Mouse (Mus musculus) CH12.LX (cell line): ENCODE measurements around the gene Pigg. TPM values are rescaled to one million over a fixed set of nuclear protein-coding genes. Genes with fewer than 3 reads are reported as not detected.

Experiments
- DNase-seq: peaks from one replicate; pipeline ENCODE4 v3.0.0-alpha.2; 2013; ENCODE audit errors: extremely low read depth
- H3K27ac ChIP-seq: 2 replicates; pipeline ENCODE4 v1.5.1; 2012; ENCODE audit warnings: low read depth, mild to moderate bottlenecking, control low read depth, moderate library complexity; ENCODE audit not compliant: insufficient read depth
- H3K27me3 ChIP-seq: replicated peaks from 2 replicates; pipeline ENCODE3; 2012; ENCODE audit warnings: inconsistent platforms
- H3K36me3 ChIP-seq, 2 experiments: replicated peaks in 1 of 2; 2 replicates each; pipeline versions ENCODE3 to v1.6.1; 2012; ENCODE audit warnings: inconsistent platforms in 1 of 2, low read length in 1 of 2, mild to moderate bottlenecking in 1 of 2, mixed read lengths in 1 of 2, moderate library complexity in 1 of 2; ENCODE audit not compliant: control insufficient read depth in 1 of 2, insufficient read depth in 1 of 2
- H3K4me1 ChIP-seq, 2 experiments: 2 replicates each; pipeline ENCODE4 v1.6.1; 2012; ENCODE audit warnings: inconsistent platforms in 1 of 2, moderate library complexity in 1 of 2; ENCODE audit not compliant: insufficient read depth in 2 of 2, control insufficient read depth in 1 of 2
- H3K4me2 ChIP-seq: 2 replicates; pipeline ENCODE4 v1.6.1; 2012; ENCODE audit warnings: low read depth, mild to moderate bottlenecking, control low read depth; ENCODE audit not compliant: poor library complexity, insufficient read depth, severe bottlenecking
- H3K4me3 ChIP-seq, 3 experiments: fragments of 150-350 bp in 1 of 3; sonication (generic) in 1 of 3; replicated peaks in 1 of 3; 2 replicates each; pipeline versions ENCODE3 to v1.5.1; 2011 to 2012; ENCODE audit warnings: low read depth in 2 of 3, low read length in 2 of 3, mild to moderate bottlenecking in 2 of 3, moderate library complexity in 2 of 3, control low read depth in 1 of 3, improper control_type of control experiment in 1 of 3, inconsistent platforms in 1 of 3, mixed read lengths in 1 of 3; ENCODE audit not compliant: poor library complexity in 1 of 3
- H3K79me2 ChIP-seq: replicated peaks from 2 replicates; pipeline ENCODE4 v1.6.1; 2012; ENCODE audit warnings: mild to moderate bottlenecking, moderate library complexity; ENCODE audit not compliant: control insufficient read depth, poor library complexity, insufficient read depth, severe bottlenecking; ENCODE audit errors: extremely low read depth
- H3K9ac ChIP-seq: 2 replicates; pipeline ENCODE4 v1.6.1; 2012; ENCODE audit warnings: low read depth, mild to moderate bottlenecking, control low read depth, moderate library complexity; ENCODE audit not compliant: insufficient read depth
- H3K9me3 ChIP-seq: replicated peaks from 2 replicates; pipeline ENCODE3; 2012; ENCODE audit warnings: low read length, inconsistent platforms, mixed read lengths
- CHD1 ChIP-seq: IDR thresholded peaks from 2 replicates; pipeline ENCODE4 v1.6.1; 2012; ENCODE audit warnings: low read depth, low read length, improper control_type of control experiment, inconsistent platforms
- CHD2 ChIP-seq: IDR thresholded peaks from 2 replicates; pipeline ENCODE4 v1.6.1; 2011; ENCODE audit warnings: low read length, improper control_type of control experiment
- IRF4 ChIP-seq: IDR thresholded peaks from 2 replicates; pipeline ENCODE4 v1.6.1; 2014; ENCODE audit warnings: low read depth, mild to moderate bottlenecking, inconsistent platforms, low read length, improper control_type of control experiment
- KAT2A ChIP-seq: IDR thresholded peaks from 2 replicates; pipeline ENCODE4 v1.6.1; 2012; ENCODE audit warnings: low read length, improper control_type of control experiment, inconsistent platforms; ENCODE audit not compliant: insufficient replicate concordance
- MAFK ChIP-seq: IDR thresholded peaks from 2 replicates; pipeline ENCODE4 v1.6.1; 2011; ENCODE audit warnings: low read length, improper control_type of control experiment; ENCODE audit not compliant: insufficient replicate concordance
- MAZ ChIP-seq: IDR thresholded peaks from 2 replicates; pipeline ENCODE4 v1.6.1; 2012; ENCODE audit warnings: low read depth, mild to moderate bottlenecking, inconsistent platforms, low read length, improper control_type of control experiment, moderate library complexity
- NRF1 ChIP-seq: IDR thresholded peaks from 2 replicates; pipeline ENCODE4 v1.6.1; 2014; ENCODE audit warnings: low read depth, mild to moderate bottlenecking, inconsistent platforms, low read length, improper control_type of control experiment, moderate library complexity
- RCOR1 ChIP-seq: conservative IDR thresholded peaks from 2 replicates; pipeline ENCODE4 v1.6.1; 2012; ENCODE audit warnings: low read depth, mild to moderate bottlenecking, inconsistent platforms, low read length, improper control_type of control experiment
- SMC3 ChIP-seq: IDR thresholded peaks from 2 replicates; pipeline ENCODE4 v1.6.1; 2011; ENCODE audit warnings: low read depth, low read length, improper control_type of control experiment
- TCF12 ChIP-seq: IDR thresholded peaks from 2 replicates; pipeline ENCODE4 v1.6.1; 2014; ENCODE audit warnings: low read depth, mild to moderate bottlenecking, inconsistent platforms, low read length, improper control_type of control experiment
- dilution Hi-C: fragments of 300-500 bp; cut with MboI; formaldehyde crosslinking; loops from 2 replicates; pipeline ENCODE4 v1.14.3; 2020; ENCODE audit warnings: low sequenced_read_pairs; ENCODE audit not compliant: extremely low pct_unique_long_range_greater_than_20kb, extremely low pct_ligation_motif_present
- in situ Hi-C: fragments of 300-500 bp; cut with MboI; formaldehyde crosslinking; loops from 3 replicates; pipeline ENCODE4 v1.14.3; 2019; ENCODE audit warnings: low sequenced_read_pairs, low pct_ligation_motif_present, low pct_unique_long_range_greater_than_20kb, mixed read lengths
- polyA plus RNA-seq: library from polyadenylated mRNA; unstranded; fragments of >175 nt; gene quantifications from 2 replicates; pipeline ENCODE4 v1.2.1, GENCODE M21; 2012; ENCODE audit warnings: low read depth; ENCODE audit not compliant: insufficient read length
- total RNA-seq, 2 experiments: library from RNA; depleted of rRNA; stranded (reverse); fragments of 300-350 nt in 1 of 2; fragments of >200 nt in 1 of 2; gene quantifications; 2 replicates each; pipeline ENCODE4 v1.2.3; 2012 to 2014

The Pigg gene
- total and polyA plus RNA-seq, 3 experiments: 6.4 to 9.8 (median 9.7) TPM

DNA sequence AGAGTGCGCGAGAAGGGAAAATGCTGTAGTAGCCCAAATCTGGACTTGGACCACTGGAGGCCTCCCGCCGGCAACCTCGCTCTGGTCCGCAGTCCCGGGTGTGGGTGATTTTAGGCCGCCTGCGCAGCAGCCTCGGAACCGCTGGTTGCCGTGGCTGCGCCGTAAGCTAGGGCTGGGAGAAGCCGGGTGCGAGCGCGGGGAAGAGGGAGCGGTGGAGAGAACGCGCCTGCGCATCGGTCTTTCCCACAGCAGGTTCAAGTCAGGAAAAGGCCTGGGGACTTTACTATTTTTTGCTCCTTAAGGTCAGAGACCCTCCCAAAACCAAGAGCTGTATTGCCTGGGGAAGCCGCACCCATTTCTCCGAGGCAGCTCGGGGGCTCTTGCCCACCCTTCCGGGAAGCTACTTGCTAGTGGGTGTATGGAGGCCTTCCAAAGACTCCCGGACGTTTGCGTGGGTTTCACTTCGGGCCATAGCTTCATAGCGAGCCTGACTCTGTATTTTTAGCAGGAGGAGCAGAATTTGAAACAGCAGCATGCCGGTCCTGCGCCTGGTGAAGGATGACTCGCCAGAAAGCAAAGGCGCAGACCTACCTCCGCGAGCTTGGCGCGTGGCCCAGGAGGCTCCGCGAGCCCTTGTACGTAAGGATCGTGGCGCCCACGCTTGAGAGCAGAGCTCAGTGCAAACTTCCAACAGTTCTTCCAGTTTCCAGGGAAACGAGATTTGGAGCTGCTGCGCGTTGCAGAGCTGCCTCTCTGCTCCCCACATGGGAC lies 56.6 kb downstream of the Pigg start:
- in situ Hi-C loops: no loop called here

GRCm38 (mm10) chr5:108369964-108370363 lies 57.6 kb downstream of the Pigg start:
- H3K4me1 ChIP-seq: peaks cover 2 to 12% of the 10 kb centered on the region in 2 experiments; a peak in 3 of 4 replicates
- peaks cover 21% of the 10 kb centered on the region for H3K9me3 ChIP-seq
- H3K36me3 ChIP-seq: no peaks in the 10 kb centered on the region
- no peak overlapping the region for H3K4me2 ChIP-seq
- no peak overlapping the region for H3K27ac ChIP-seq
- peaks cover 12% of the 10 kb centered on the region for H3K27me3 ChIP-seq
- H3K79me2 ChIP-seq: no peaks in the 10 kb centered on the region
- in situ Hi-C loops (no loop called here), dilution Hi-C loops (no loop called here)
- DNase-seq: no peak
- H3K4me3 ChIP-seq: no peak overlapping the region
- H3K9ac ChIP-seq: no peak overlapping the region
- TF ChIP-seq IRF4: no peak
- no peak for TF ChIP-seq CHD2
- no peak for TF ChIP-seq RCOR1
- no peak for TF ChIP-seq KAT2A
- TF ChIP-seq TCF12: no peak
- no peak for TF ChIP-seq SMC3
- TF ChIP-seq, all 38 proteins: peak for 0

More for the DNA sequence above, 56.6 kb downstream of the Pigg start:
- dilution Hi-C loops: no loop called here
- peaks cover 21% of the 10 kb centered on the region for H3K9me3 ChIP-seq
- H3K4me2 ChIP-seq: peak overlapping the region; percentile 27
- H3K36me3 ChIP-seq: no peaks in the 10 kb centered on the region
- H3K4me3 ChIP-seq: no peak overlapping the region
- peaks cover 12% of the 10 kb centered on the region for H3K27me3 ChIP-seq
- no peaks in the 10 kb centered on the region for H3K79me2 ChIP-seq
- H3K9ac ChIP-seq: no peak overlapping the region
- TF ChIP-seq MAZ (no peak), NRF1 (0 out of 2 replicates have a peak, but pooled peaks have one; percentile 45)
- H3K4me1 ChIP-seq: peaks cover 2 to 8% of the 10 kb centered on the region in 2 experiments; a peak in 3 of 4 replicates
- no peak for DNase-seq
- no peak overlapping the region for H3K27ac ChIP-seq

GRCm38 (mm10) chr5:108374079-108374478 lies 61.7 kb downstream of the Pigg start:
- no peaks in the 10 kb centered on the region for H3K79me2 ChIP-seq
- in situ Hi-C loops (no loop called here), dilution Hi-C loops (no loop called here)
- no peak overlapping the region for H3K4me2 ChIP-seq
- no peak overlapping the region for H3K27ac ChIP-seq
- peaks cover 2% of the 10 kb centered on the region for H3K9me3 ChIP-seq
- no peak overlapping the region for H3K9ac ChIP-seq
- DNase-seq: no peak
- no peak for TF ChIP-seq CHD1
- TF ChIP-seq MAFK: peak; percentile 77
- H3K4me3 ChIP-seq: no peak overlapping the region
- peaks cover 2 to 23% of the 10 kb centered on the region in 2 experiments; a peak in 3 of 4 replicates for H3K4me1 ChIP-seq
- peaks cover 8% of the 10 kb centered on the region for H3K27me3 ChIP-seq
- no peaks in the 10 kb centered on the region for H3K36me3 ChIP-seq
